Mouse (Mus musculus): ENCODE data around the gene Tns1. TPM values are rescaled to one million over a fixed set of nuclear protein-coding genes. Genes with fewer than 3 reads are reported as not detected.
A peak's percentile ranks its signal among the peaks of the same experiment; 100 is the strongest.
"Not testable (repeated sequence)": the region's sequence is repeated elsewhere in the genome, so short reads cannot be mapped to it uniquely, and the experiment has no call there.

Gene Tns1
- 13.8 and 16.5 TPM in 2 replicates for polyA plus RNA-seq (2016; fragmentation: Nextera tagmentation; extraction: Ambion mirVana)

DNA sequence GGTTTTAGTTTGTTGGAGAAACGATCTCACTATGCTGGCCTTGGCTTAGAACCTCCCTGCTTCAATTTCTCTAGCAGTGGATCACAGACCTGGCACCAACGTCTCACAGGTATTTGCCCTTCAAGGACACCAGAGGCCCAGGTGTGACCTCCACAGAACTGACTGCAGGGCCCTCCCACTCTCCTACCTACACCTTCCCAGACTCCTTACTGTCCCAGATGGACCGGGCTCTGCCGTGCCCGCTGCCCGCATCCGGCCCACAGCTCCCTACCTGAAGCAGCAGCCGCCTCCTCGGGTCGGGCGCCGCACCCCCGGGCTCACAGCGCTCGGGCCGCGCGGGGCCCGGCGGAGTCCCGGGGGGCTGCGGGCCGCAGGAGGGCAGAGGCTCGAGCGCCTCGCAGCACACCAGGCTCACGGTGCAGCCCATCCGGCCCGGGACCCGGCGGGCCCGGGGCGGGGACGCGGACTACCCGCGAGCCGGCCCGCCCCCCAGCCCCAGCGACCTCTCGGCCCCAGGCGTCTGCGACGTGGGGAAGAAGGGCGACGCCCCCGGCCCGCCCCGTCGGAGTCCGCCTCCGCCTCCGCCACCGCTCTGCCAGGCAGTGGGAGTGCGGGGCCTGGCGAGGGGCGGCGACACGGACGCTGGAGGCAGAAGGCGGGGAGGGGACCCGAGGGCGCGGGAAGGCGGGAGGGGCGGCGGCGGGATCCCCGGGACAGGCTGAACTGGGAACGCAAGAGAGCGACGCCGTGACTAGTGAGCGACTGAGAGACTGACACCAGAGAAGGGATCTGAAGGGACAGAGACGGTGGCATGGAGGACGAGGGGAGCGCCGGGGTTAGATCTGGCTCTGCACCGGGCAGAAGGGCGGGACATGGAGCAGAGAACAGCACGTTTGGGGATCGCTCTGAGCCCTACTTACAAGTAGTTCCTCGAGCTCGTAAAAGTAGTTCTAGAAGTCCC is at the start of gene Tns1:
Tns1 (minus strand) TSS at position 429 of the 961 bp plus-strand sequence.
- peaks cover 23% of the 10 kb centered on the region for H3K4me1 ChIP-seq
- no peaks in the 10 kb centered on the region for H3K9me3 ChIP-seq
- peak within 1 kb of the TSS; percentile 97 for H3K4me2 ChIP-seq (replicated peaks)
- peak within 1 kb of the TSS; percentile 63 for H3K9ac ChIP-seq
- WGBS: under 1% methylated on average over 82 of the region's 84 CpGs
- H3K36me3 ChIP-seq: no peaks in the 10 kb centered on the region
- H3K27ac ChIP-seq: no peak within 1 kb of the TSS
- peak; percentile 74 for ATAC-seq (ENCODE audit: low FRiP score, low read depth)
- H3K4me3 ChIP-seq: peak within 1 kb of the TSS; percentile 55
- peaks cover 15% of the 10 kb centered on the region; the same call in 1 of the 2 replicates for H3K27me3 ChIP-seq (replicated peaks)

DNA sequence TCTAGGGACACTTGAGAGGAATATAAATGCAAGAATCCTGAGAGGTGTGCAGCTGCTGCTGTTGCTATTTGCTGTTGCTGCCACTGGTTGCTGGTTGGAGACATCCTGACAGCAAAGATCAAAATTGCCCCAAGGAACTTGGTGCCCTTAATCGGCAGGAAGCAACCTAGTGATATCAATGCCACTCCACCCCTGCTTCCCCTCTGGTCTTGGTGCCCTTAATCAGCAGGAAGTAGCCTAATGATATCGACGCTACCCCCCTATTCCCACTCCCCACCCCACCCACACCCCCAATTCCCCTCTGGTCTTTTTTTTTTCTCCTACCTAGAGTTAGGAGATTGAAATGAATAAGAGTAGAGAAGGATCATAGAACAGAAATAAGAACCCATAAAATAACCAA is 48.5 kb upstream of the Tns1 start:
- H3K4me1 ChIP-seq: no peaks in the 10 kb centered on the region
- no peaks in the 10 kb centered on the region for H3K27me3 ChIP-seq (replicated peaks)
- 91% methylated on average over 3 of the region's 3 CpGs for WGBS
- H3K9ac ChIP-seq: no peak overlapping the region
- H3K4me2 ChIP-seq (replicated peaks): no peak overlapping the region
- no peak for ATAC-seq (ENCODE audit: low FRiP score, low read depth)
- H3K36me3 ChIP-seq: no peaks in the 10 kb centered on the region
- H3K4me3 ChIP-seq: no peak overlapping the region
- no peak overlapping the region for H3K27ac ChIP-seq
- no peaks in the 10 kb centered on the region for H3K9me3 ChIP-seq

DNA sequence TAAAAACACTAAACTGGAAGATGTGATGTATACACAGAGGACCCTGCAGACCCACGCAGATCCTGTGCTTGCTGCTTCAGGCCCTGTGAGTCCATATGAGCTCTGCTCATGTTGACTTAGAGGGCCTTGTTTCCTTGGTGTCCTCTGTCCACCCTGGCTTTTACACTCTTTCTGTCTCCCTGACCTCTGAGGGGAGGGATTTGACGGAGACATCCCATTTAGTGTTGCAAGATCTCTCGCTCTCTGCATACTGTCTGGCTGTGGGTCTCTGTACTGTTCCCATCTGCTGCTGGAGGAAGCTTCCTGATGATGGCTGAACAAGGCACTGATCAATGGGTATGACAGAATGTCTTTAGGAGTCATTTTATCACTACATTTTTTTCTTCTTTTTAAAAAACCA is 45.5 kb upstream of the Tns1 start:
- 92% methylated on average over 3 of the region's 3 CpGs for WGBS
- no peaks in the 10 kb centered on the region for H3K27me3 ChIP-seq (replicated peaks)
- H3K4me2 ChIP-seq (replicated peaks): no peak overlapping the region
- H3K27ac ChIP-seq: no peak overlapping the region
- no peaks in the 10 kb centered on the region for H3K4me1 ChIP-seq
- H3K36me3 ChIP-seq: no peaks in the 10 kb centered on the region
- no peak overlapping the region for H3K4me3 ChIP-seq
- H3K9me3 ChIP-seq: no peaks in the 10 kb centered on the region
- no peak overlapping the region for H3K9ac ChIP-seq
- ATAC-seq (ENCODE audit: low FRiP score, low read depth): no peak

DNA sequence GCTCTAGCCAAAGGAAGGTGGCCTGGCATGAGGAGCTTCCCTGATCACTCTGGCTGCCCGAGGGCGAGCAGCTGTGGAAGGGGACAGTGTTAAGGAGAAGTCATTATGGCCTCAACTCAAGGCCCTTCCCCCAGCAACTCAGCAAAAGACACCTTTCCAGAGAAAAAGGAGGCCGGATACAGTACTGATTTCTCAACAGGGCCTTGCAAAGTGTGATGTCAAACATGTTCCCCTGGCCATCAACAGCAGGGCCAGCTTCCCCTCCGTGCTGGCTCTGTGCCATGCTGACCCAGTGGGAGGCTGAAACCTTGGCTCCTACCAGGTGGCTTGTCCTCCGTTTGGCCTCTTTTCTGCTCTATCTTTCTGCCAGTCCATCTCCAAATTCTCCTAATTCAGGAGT is 42.9 kb upstream of the Tns1 start:
- ATAC-seq (ENCODE audit: low FRiP score, low read depth): no peak
- Histone ChIP-seq H3K27ac (no peak overlapping the region), H3K36me3 (no peaks in the 10 kb centered on the region), H3K4me2 (replicated peaks) (no peak overlapping the region), H3K9ac (no peak overlapping the region), H3K4me1 (no peaks in the 10 kb centered on the region), H3K9me3 (no peaks in the 10 kb centered on the region), H3K27me3 (replicated peaks) (no peaks in the 10 kb centered on the region), H3K4me3 (no peak overlapping the region)
- 84% methylated on average over 5 of the region's 5 CpGs for WGBS

DNA sequence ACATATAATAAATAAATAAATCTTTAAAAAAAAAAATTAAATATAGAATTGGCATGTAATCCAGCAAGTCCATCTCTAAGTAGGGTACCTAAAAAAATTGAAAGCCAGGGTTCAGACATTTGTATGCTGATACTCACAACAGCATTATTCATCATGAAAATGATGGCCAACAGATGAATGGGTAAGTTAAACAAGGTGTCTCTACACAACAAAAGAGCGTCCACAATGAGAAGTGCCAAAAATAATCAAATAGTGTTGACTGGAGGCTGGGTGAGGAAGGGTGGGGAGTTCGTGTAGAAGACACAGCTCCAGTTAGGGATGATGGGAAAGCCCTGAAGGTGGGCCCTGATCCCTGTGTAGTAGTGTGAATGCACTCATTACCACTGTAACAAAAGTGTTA is 35.8 kb upstream of the Tns1 start:
- H3K27ac ChIP-seq: no peak overlapping the region
- no peak for ATAC-seq (ENCODE audit: low FRiP score, low read depth)
- H3K9ac ChIP-seq: no peak overlapping the region
- H3K4me3 ChIP-seq: no peak overlapping the region
- WGBS: 75% methylated on average over 2 of the region's 2 CpGs
- no peak overlapping the region for H3K4me2 ChIP-seq (replicated peaks)
- H3K4me1 ChIP-seq: no peaks in the 10 kb centered on the region
- H3K36me3 ChIP-seq: no peaks in the 10 kb centered on the region
- H3K27me3 ChIP-seq (replicated peaks): no peaks in the 10 kb centered on the region
- H3K9me3 ChIP-seq: no peaks in the 10 kb centered on the region

GRCm38 (mm10) chr1:74159613-74160012 is 35.4 kb upstream of the Tns1 start:
- not testable (repeated sequence) for H3K36me3 ChIP-seq; H3K9ac ChIP-seq; H3K27me3 ChIP-seq (replicated peaks); H3K4me2 ChIP-seq (replicated peaks); H3K27ac ChIP-seq; H3K4me1 ChIP-seq; H3K9me3 ChIP-seq; ATAC-seq (ENCODE audit: low FRiP score, low read depth); H3K4me3 ChIP-seq
- 75% methylated on average over 5 of the region's 5 CpGs for WGBS

DNA sequence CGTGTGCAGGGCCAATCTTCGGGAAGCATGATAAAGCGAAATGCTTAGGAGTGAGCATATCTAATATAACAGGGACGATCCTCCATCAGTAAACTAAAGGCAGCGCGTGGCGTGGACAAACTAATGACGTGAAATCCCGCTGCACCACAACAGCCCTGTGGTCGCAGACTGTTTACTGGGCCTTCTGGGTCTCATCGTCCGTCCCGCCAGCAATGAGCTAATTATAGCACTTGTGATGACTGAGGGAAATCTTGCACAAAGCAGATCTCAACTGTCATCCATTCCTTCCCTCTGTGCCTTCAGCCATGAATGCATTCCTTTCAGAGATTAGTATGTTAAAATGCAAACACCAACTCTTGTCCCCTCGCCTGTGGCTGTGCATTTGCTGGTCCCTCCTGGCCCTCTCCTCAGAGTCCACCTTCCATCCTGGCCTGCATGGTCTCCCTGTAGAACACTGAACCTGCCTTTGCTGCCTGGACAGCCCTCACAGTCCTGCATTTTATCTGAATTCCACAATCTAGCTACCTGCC is 32.2 kb upstream of the Tns1 start:
- Histone ChIP-seq H3K4me3 (no peak overlapping the region), H3K9ac (no peak overlapping the region), H3K27me3 (replicated peaks) (no peaks in the 10 kb centered on the region), H3K36me3 (no peaks in the 10 kb centered on the region), H3K27ac (no peak overlapping the region), H3K4me2 (replicated peaks) (no peak overlapping the region), H3K4me1 (no peaks in the 10 kb centered on the region), H3K9me3 (no peaks in the 10 kb centered on the region)
- 87% methylated on average over 14 of the region's 14 CpGs for WGBS
- no peak for ATAC-seq (ENCODE audit: low FRiP score, low read depth)

DNA sequence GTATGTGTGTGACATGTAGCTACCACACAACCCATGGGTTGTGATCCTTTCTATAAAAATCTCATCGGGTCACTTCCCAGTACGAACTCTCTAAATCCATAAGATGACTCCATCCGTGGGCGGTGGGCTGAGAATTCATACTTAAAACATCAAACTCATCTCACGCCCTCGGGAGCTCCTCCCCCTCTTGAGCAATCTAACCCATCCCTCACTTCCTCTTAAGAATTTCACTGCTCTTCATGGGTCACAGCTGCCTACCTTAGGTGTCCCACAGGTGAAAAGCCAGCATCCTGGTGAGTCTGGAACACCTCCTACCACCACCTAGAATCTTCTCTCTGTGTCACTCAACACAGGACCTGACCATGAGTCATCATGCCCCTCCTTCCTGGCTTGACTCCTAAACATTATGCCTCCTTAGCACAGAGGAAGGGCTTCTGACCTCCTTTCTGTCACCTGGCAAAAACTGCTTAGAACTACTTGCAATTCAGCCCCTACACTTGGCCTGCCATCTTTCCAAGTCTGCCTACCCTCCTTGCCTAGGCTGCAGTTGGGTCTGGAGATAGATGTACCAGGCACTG is 31.3 kb upstream of the Tns1 start:
- no peaks in the 10 kb centered on the region for H3K27me3 ChIP-seq (replicated peaks)
- ATAC-seq (ENCODE audit: low FRiP score, low read depth): no peak
- no peaks in the 10 kb centered on the region for H3K36me3 ChIP-seq
- H3K4me1 ChIP-seq: no peaks in the 10 kb centered on the region
- H3K4me2 ChIP-seq (replicated peaks): no peak overlapping the region
- no peak overlapping the region for H3K27ac ChIP-seq
- no peak overlapping the region for H3K9ac ChIP-seq
- no peak overlapping the region for H3K4me3 ChIP-seq
- no peaks in the 10 kb centered on the region for H3K9me3 ChIP-seq
- 94% methylated on average over 6 of the region's 6 CpGs for WGBS

GRCm38 (mm10) chr1:74153461-74154184 is 29.4 kb upstream of the Tns1 start, which contains the start of gene Cxcr2:
TSS of gene Cxcr2 (plus strand) at chr1:74153989.
- no peak for ATAC-seq (ENCODE audit: low FRiP score, low read depth)
- Histone ChIP-seq H3K36me3 (no peaks in the 10 kb centered on the region), H3K9ac (no peak within 1 kb of the TSS), H3K4me3 (no peak within 1 kb of the TSS), H3K9me3 (no peaks in the 10 kb centered on the region), H3K27me3 (replicated peaks) (no peaks in the 10 kb centered on the region), H3K4me1 (no peaks in the 10 kb centered on the region), H3K4me2 (replicated peaks) (no peak within 1 kb of the TSS), H3K27ac (no peak within 1 kb of the TSS)
- 80% methylated on average over 8 of the region's 8 CpGs for WGBS

DNA sequence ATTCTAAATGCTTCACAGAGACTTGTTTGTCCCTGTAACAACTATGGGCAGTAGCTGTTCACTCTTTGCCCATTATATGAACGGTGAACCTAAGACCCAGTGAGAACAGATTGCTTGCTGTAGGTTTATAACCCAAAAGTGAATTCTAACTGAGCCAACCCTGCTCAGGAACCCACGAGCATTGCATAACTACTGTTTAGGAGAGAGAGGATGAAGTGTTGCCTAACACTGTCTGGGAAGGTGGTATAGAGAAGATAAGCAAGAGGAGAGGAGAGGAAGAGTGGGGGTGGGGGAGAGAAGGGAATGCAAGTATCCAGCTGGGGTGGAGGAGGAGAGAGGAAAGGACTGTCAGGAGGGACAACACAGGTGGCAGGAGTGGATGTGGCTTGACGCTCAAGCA is 26.8 kb upstream of the Tns1 start:
- Histone ChIP-seq H3K9ac (no peak overlapping the region), H3K27ac (no peak overlapping the region), H3K9me3 (no peaks in the 10 kb centered on the region), H3K4me1 (no peaks in the 10 kb centered on the region), H3K4me3 (no peak overlapping the region), H3K36me3 (no peaks in the 10 kb centered on the region), H3K4me2 (replicated peaks) (no peak overlapping the region), H3K27me3 (replicated peaks) (no peaks in the 10 kb centered on the region)
- no peak for ATAC-seq (ENCODE audit: low FRiP score, low read depth)
- 88% methylated on average over 3 of the region's 3 CpGs for WGBS

GRCm38 (mm10) chr1:74150101-74150500 is 25.9 kb upstream of the Tns1 start:
- 77% methylated on average over 3 of the region's 3 CpGs for WGBS
- no peak overlapping the region for H3K27ac ChIP-seq
- no peak for ATAC-seq (ENCODE audit: low FRiP score, low read depth)

More at GRCm38 (mm10) chr1:74150101-74150500, 25.9 kb upstream of the Tns1 start:
- Histone ChIP-seq H3K4me3 (no peak overlapping the region), H3K36me3 (no peaks in the 10 kb centered on the region), H3K9ac (no peak overlapping the region), H3K4me1 (no peaks in the 10 kb centered on the region), H3K4me2 (replicated peaks) (no peak overlapping the region), H3K27me3 (replicated peaks) (no peaks in the 10 kb centered on the region), H3K9me3 (no peaks in the 10 kb centered on the region)

All from neural tube, embryonic 12.5 days (tissue).